Mouse (Mus musculus): ENCODE data around the gene Gm20828.
"Not testable (repeated sequence)": the region's sequence is repeated elsewhere in the genome, so short reads cannot be mapped to it uniquely, and the experiment has no call there.

Gm20828 gene

GRCm38 (mm10) chrY:11199274-11199673 is at the start of gene Gm20828:
Gm20828 (minus strand) TSS chrY:11199374.
- DNase-seq (ENCODE audit: extremely low spot score, low spot score): not testable (repeated sequence)
